Mouse (Mus musculus) midbrain, embryonic 13.5 days (tissue): ENCODE measurements at regions not wholly inside any gene's neighbourhood (a gene's known extent, or its start where the extent isn't known, plus 50 kb on each side); places are given as distances from the start of the nearest gene placed in this dataset.

ENCODE experiments used
- ATAC-seq: fragments of 200-750 bp; cut with Nextera tagmentation; 2 replicates; pipeline ENCODE4 v1.8.0; 2017; ENCODE audit warnings: mild to moderate bottlenecking, moderate TSS enrichment, moderate library complexity
- H3K27ac ChIP-seq: fragments of 300-500 bp; sonication (generic); 2 replicates; pipeline ENCODE4 v1.5.1; 2015; ENCODE audit warnings: inconsistent platforms, mild to moderate bottlenecking, moderate library complexity
- H3K27me3 ChIP-seq: fragments of 300-500 bp; sonication (generic); 2 replicates; pipeline ENCODE4 v1.6.1; 2015; ENCODE audit warnings: mild to moderate bottlenecking, inconsistent platforms
- H3K36me3 ChIP-seq: fragments of 300-500 bp; sonication (generic); 2 replicates; pipeline ENCODE4 v1.6.1; 2015; ENCODE audit warnings: mild to moderate bottlenecking, inconsistent platforms
- H3K4me1 ChIP-seq: fragments of 300-500 bp; sonication (generic); replicated peaks from 2 replicates; pipeline ENCODE4 v1.6.1; 2015; ENCODE audit warnings: inconsistent platforms
- H3K4me2 ChIP-seq: fragments of 300-500 bp; sonication (generic); replicated peaks from 2 replicates; pipeline ENCODE4 v1.6.1; 2015; ENCODE audit warnings: moderate library complexity, mild to moderate bottlenecking, inconsistent platforms
- H3K4me3 ChIP-seq: fragments of 300-500 bp; sonication (generic); replicated peaks from 2 replicates; pipeline ENCODE4 v1.5.1; 2015; ENCODE audit warnings: mild to moderate bottlenecking, inconsistent platforms
- H3K9ac ChIP-seq: fragments of 300-500 bp; sonication (generic); replicated peaks from 2 replicates; pipeline ENCODE4 v1.6.1; 2015; ENCODE audit warnings: mild to moderate bottlenecking, inconsistent platforms
- H3K9me3 ChIP-seq: fragments of 300-500 bp; sonication (generic); 2 replicates; pipeline ENCODE4 v1.6.1; 2016; ENCODE audit warnings: mild to moderate bottlenecking, inconsistent platforms
- WGBS: fragments of 180-500 bp; shearing (Covaris S2); methylation state at CpG from one replicate; pipeline ENCODE4 v1.1.7; 2015; 5-methylcytosine and 5-hydroxymethylcytosine counted together

GRCm38 (mm10) chr5:29929381-29929780, 83.5 kb upstream of the Il6 start:
- Histone ChIP-seq H3K4me2 (no peak overlapping the region), H3K4me3 (no peak overlapping the region), H3K4me1 (no peaks in the 10 kb centered on the region), H3K9me3 (no peaks in the 10 kb centered on the region), H3K27me3 (no peaks in the 10 kb centered on the region), H3K27ac (no peak overlapping the region), H3K9ac (no peak overlapping the region), H3K36me3 (no peaks in the 10 kb centered on the region)
- whole genome bisulfite sequencing, result 94% methylated on average over 2 of the region's 2 CpGs
- no peak for ATAC-seq

- ATAC-seq, result no peak
- H3K27ac ChIP-seq, result no peak overlapping the region
- no peaks in the 10 kb centered on the region for H3K27me3 ChIP-seq
- H3K4me1 ChIP-seq, result no peaks in the 10 kb centered on the region
- H3K36me3 ChIP-seq, result no peaks in the 10 kb centered on the region
- 66% methylated on average over 2 of the region's 2 CpGs for WGBS
- no peak overlapping the region for H3K4me3 ChIP-seq
- H3K9me3 ChIP-seq, result no peaks in the 10 kb centered on the region
- H3K4me2 ChIP-seq, result no peak overlapping the region
- H3K9ac ChIP-seq, result no peak overlapping the region
These were observed 65.7 kb upstream of the Il6 start for GRCm38 (mm10) chr5:29947225-29947624.

GRCm38 (mm10) chr5:29948161-29948560, 64.8 kb upstream of the Il6 start:
- Histone ChIP-seq H3K27me3 (no peaks in the 10 kb centered on the region), H3K36me3 (no peaks in the 10 kb centered on the region), H3K27ac (no peak overlapping the region), H3K9ac (no peak overlapping the region), H3K4me3 (no peak overlapping the region), H3K9me3 (no peaks in the 10 kb centered on the region), H3K4me2 (no peak overlapping the region), H3K4me1 (no peaks in the 10 kb centered on the region)
- 75% methylated on average over 3 of the region's 3 CpGs for WGBS
- no peak for ATAC-seq

- H3K27ac ChIP-seq, result no peak overlapping the region
- H3K4me3 ChIP-seq, result no peak overlapping the region
- H3K36me3 ChIP-seq, result no peaks in the 10 kb centered on the region
- 89% methylated on average over 5 of the region's 5 CpGs for WGBS
- no peaks in the 10 kb centered on the region for H3K9me3 ChIP-seq
- no peak overlapping the region for H3K9ac ChIP-seq
- H3K4me1 ChIP-seq, result no peaks in the 10 kb centered on the region
- no peak for ATAC-seq
- H3K27me3 ChIP-seq, result no peaks in the 10 kb centered on the region
- no peak overlapping the region for H3K4me2 ChIP-seq
These were observed 62.3 kb upstream of the Il6 start for GRCm38 (mm10) chr5:29950456-29951170.

DNA sequence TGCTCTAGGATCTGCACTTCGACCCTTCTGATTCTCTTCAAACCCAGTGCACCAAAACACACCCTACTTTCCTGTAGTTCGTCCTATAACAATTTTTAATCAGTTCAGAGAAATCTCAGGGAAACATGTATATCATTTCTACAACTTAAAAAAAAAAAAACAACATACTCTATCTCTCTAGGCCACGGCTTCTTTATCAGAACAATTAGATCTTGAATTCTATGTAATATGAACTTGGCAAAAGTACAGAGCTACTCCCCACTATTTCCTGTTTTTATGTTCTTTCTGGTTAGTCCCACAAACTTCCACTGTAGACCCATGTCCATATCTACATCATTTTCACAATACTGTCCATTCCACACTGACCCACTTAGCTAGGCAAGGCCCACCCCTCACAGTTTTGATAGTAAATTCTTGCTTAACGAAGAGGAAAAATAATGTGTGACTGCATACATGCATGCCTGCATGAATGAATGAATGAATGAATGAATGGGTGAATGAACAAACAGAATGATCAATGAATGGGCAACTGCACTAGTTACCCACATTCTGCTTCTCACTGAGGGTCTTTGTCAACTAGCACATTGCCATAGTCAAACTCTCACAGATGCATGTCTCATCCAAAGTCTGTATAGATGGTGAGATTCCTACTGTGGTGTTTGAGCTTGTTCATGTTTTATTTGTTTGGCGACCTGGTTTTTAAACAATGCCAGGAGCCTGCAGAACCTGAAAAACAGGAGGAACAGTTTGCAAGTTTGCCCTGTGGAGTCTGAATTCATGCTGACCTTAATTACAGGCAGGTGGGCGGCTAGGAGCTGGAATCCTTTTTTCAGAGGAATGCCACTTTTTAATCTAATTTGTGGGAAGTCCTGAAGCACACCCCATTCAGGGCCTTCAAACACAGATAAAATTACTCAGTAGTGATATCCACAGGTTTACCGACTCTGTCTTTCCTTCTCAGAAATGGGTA, 61.2 kb upstream of the Il6 start:
- H3K4me1 ChIP-seq, result no peaks in the 10 kb centered on the region
- no peak overlapping the region for H3K4me3 ChIP-seq
- H3K27ac ChIP-seq, result no peak overlapping the region
- 83% methylated on average over 7 of the region's 7 CpGs for WGBS
- H3K27me3 ChIP-seq, result no peaks in the 10 kb centered on the region
- H3K4me2 ChIP-seq, result no peak overlapping the region
- no peak for ATAC-seq
- no peak overlapping the region for H3K9ac ChIP-seq
- no peaks in the 10 kb centered on the region for H3K36me3 ChIP-seq
- H3K9me3 ChIP-seq, result no peaks in the 10 kb centered on the region
